Mouse (Mus musculus): Measurements from ENCODE around the gene Sft2d1. TPM values are rescaled to one million over a fixed set of nuclear protein-coding genes. Genes with fewer than 3 reads are reported as not detected.
A peak's percentile ranks its signal among the peaks of the same experiment; 100 is the strongest.

The Sft2d1 gene
- polyA plus RNA-seq, 1 experiment: not detected

DNA sequence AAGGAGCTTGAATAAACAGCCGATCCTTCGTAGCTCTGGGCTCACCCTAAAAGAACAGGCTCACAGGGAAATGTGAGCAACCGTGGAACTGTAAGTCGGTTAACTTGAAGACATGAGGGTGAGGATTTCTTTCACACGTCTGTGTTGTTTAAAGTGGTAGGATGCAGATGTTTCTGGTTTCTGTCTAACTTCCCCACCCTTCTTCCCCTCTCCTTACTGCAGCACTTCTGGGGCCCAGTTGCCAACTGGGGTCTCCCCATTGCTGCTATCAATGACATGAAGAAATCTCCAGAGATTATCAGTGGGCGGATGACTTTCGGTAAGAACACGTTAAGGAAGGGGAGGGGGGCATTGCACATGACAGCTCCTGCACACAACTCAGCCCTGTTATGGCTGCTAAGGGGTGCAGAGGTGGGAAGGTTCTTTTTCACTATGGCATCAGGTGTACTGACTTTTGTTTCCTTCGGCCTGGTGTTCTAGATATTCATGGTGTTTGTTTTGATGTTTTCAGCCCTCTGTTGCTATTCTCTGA, 14.5 kb upstream of the Sft2d1 start:
- WGBS: 71% methylated on average over 9 of the region's 9 CpGs
- no peak for TF ChIP-seq CTCF (IDR thresholded peaks at IDR 0.05; ENCODE audit: insufficient read depth, low read depth, low read length)
- no peak for TF ChIP-seq POLR2A (IDR thresholded peaks at IDR 0.05; ENCODE audit: insufficient read depth, low read depth, low read length)
- no peaks in the 10 kb centered on the region for H3K4me1 ChIP-seq (ENCODE audit: control insufficient read depth, insufficient read depth, low read length)
- no peak overlapping the region for H3K27ac ChIP-seq (ENCODE audit: insufficient read depth, low read depth, low read length)
- H3K4me3 ChIP-seq (ENCODE audit: insufficient read depth, low read depth, low read length): no peak overlapping the region

DNA sequence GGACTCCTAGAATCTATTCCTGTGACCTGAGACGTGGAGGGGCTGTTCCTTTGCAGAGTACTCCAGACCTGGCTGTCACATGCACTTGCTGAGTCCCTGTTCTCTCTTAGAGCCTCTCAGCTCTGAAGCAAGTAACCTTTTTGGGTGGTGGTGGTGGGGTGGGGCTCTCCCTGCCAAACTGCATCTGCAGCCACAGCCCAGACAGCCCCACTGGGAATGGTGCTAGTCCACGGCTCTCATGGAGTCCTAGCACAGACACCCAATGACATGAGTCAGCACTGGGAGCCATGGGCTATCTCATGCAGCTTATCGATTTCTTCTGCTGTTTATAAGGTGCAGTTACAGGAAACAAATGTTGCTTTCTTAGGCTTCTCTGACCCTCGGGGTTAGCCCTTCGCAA, 13.2 kb upstream of the Sft2d1 start:
- Histone ChIP-seq H3K4me3 (ENCODE audit: insufficient read depth, low read depth, low read length) (no peak overlapping the region), H3K4me1 (ENCODE audit: control insufficient read depth, insufficient read depth, low read length) (no peaks in the 10 kb centered on the region), H3K27ac (ENCODE audit: insufficient read depth, low read depth, low read length) (no peak overlapping the region)
- 87% methylated on average over 5 of the region's 5 CpGs for WGBS
- TF ChIP-seq POLR2A (IDR thresholded peaks at IDR 0.05; ENCODE audit: insufficient read depth, low read depth, low read length) (no peak), CTCF (IDR thresholded peaks at IDR 0.05; ENCODE audit: insufficient read depth, low read depth, low read length) (no peak)

- 94% methylated on average over 2 of the region's 2 CpGs for WGBS
- H3K4me1 ChIP-seq (ENCODE audit: control insufficient read depth, insufficient read depth, low read length): no peaks in the 10 kb centered on the region
- H3K27ac ChIP-seq (ENCODE audit: insufficient read depth, low read depth, low read length): no peak overlapping the region
- no peak overlapping the region for H3K4me3 ChIP-seq (ENCODE audit: insufficient read depth, low read depth, low read length)
- no peak for TF ChIP-seq CTCF (IDR thresholded peaks at IDR 0.05; ENCODE audit: insufficient read depth, low read depth, low read length)
- TF ChIP-seq POLR2A (IDR thresholded peaks at IDR 0.05; ENCODE audit: insufficient read depth, low read depth, low read length): no peak
These were observed 12.6 kb upstream of the Sft2d1 start for GRCm38 (mm10) chr17:8298281-8298680.

DNA sequence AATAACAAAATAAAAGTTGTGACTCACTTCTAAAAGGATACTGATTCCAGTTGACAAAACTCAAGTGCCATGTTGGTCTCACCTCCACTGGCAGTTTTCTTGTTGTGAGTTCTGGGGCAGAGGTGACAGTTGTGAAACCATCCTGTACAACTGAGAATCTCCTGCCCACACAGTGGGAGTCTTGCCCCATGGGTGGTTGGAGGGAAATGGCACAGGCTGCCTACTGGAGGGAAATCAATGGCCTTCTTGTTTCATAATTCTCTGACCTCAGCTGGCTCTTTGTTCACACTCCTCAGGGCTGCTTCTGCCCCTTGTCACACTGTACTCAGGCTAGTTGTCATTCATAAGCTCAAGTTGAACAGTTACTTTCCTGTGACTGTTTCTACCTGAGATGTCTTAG, 11.4 kb upstream of the Sft2d1 start:
- no peak for TF ChIP-seq CTCF (IDR thresholded peaks at IDR 0.05; ENCODE audit: insufficient read depth, low read depth, low read length)
- Histone ChIP-seq H3K27ac (ENCODE audit: insufficient read depth, low read depth, low read length) (no peak overlapping the region), H3K4me1 (ENCODE audit: control insufficient read depth, insufficient read depth, low read length) (no peaks in the 10 kb centered on the region)

DNA sequence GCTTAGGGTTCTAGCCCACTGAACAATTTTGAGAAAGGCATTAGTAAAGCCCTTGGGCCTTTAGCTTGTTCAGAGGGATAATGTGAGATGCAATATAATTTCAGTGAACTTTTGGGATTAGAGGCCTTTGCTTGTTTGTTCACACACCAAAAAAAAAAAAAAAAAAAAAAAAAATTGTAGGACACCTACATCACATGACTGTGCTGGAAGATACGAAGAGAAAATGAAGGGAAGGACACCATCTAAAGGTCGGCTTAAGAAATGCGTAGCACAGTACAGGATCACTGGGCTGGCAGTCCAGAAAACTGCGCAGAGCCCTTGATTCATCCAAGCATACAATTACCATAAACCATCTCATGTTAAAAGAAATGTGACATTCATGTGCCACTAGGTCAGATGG, 9.4 kb upstream of the Sft2d1 start:
- H3K27ac ChIP-seq (ENCODE audit: insufficient read depth, low read depth, low read length): no peak overlapping the region
- TF ChIP-seq POLR2A (IDR thresholded peaks at IDR 0.05; ENCODE audit: insufficient read depth, low read depth, low read length) (no peak), CTCF (IDR thresholded peaks at IDR 0.05; ENCODE audit: insufficient read depth, low read depth, low read length) (no peak)
- H3K4me3 ChIP-seq (ENCODE audit: insufficient read depth, low read depth, low read length): no peak overlapping the region
- WGBS: 83% methylated on average over 4 of the region's 4 CpGs
- H3K4me1 ChIP-seq (ENCODE audit: control insufficient read depth, insufficient read depth, low read length): 0 out of 2 replicates have a peak, but pooled peaks cover 5% of the 10 kb centered on the region

More for the DNA sequence above, 11.4 kb upstream of the Sft2d1 start:
- H3K4me3 ChIP-seq (ENCODE audit: insufficient read depth, low read depth, low read length): no peak overlapping the region

DNA sequence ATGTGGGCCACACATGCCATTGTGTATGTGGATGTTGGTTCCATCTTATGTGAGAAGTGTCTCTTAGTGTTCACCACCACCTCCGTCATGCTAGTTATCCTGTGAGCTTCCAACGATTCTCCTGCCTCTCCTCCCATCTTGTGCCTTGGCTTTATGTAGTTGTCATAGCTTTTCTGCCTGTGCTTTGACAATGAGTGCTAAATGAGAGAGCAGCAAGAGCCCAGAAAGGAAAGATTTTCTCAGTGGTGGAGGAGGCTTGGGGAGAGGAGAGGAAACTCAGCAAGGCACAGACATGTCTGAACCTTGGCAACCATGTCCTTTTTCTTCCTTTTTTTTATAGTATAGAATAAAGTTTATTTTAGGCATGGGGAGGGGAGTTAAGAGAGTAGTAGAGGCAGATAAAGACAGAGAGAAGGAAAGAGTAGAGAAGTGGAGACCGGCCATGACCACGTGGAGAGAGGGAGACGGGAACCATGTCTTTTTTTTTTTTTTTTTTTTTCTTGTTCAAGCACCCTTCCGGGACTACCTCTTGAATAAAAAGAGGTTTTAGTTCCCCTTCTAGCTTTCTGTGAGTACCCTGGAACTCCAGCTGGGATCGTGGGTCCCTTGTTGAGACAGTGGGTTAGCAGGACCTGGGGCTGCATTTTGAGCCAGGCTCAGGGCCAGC, 8.0 kb upstream of the Sft2d1 start:
- no peak overlapping the region for H3K4me3 ChIP-seq (ENCODE audit: insufficient read depth, low read depth, low read length)
- 68% methylated on average over 7 of the region's 7 CpGs for WGBS
- TF ChIP-seq POLR2A (IDR thresholded peaks at IDR 0.05; ENCODE audit: insufficient read depth, low read depth, low read length) (no peak), CTCF (IDR thresholded peaks at IDR 0.05; ENCODE audit: insufficient read depth, low read depth, low read length) (no peak)
- H3K4me1 ChIP-seq (ENCODE audit: control insufficient read depth, insufficient read depth, low read length): 0 out of 2 replicates have a peak, but pooled peaks cover 5% of the 10 kb centered on the region
- H3K27ac ChIP-seq (ENCODE audit: insufficient read depth, low read depth, low read length): no peak overlapping the region

DNA sequence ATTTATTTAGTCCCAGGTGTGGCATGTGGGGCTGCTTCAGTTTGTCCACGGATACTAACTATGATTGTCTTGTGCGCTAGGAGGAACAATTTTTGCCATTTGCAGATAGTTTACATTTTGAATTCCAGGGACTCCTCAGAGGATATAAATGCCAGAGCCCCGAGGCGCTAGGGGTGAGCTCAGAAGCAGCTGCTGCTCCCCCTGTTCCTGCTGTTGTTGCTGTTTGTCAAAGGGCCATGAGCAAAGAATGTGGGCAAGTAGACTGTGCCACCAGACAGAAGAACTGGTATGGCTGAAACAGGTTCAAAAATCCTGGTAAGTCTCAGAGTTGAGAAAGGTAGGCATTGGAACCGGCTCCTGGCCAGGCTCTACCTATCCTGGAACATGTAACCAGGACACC, 7.2 kb upstream of the Sft2d1 start:
- H3K27ac ChIP-seq (ENCODE audit: insufficient read depth, low read depth, low read length): no peak overlapping the region
- 78% methylated on average over 5 of the region's 5 CpGs for WGBS
- no peak overlapping the region for H3K4me3 ChIP-seq (ENCODE audit: insufficient read depth, low read depth, low read length)
- TF ChIP-seq POLR2A (IDR thresholded peaks at IDR 0.05; ENCODE audit: insufficient read depth, low read depth, low read length): no peak
- TF ChIP-seq CTCF (IDR thresholded peaks at IDR 0.05; ENCODE audit: insufficient read depth, low read depth, low read length): no peak
- H3K4me1 ChIP-seq (ENCODE audit: control insufficient read depth, insufficient read depth, low read length): peaks cover 7% of the 10 kb centered on the region; the same call in 1 of the 2 replicates

GRCm38 (mm10) chr17:8305801-8306200, 5.1 kb upstream of the Sft2d1 start:
- TF ChIP-seq POLR2A (IDR thresholded peaks at IDR 0.05; ENCODE audit: insufficient read depth, low read depth, low read length) (no peak), CTCF (IDR thresholded peaks at IDR 0.05; ENCODE audit: insufficient read depth, low read depth, low read length) (no peak)
- Histone ChIP-seq H3K4me3 (ENCODE audit: insufficient read depth, low read depth, low read length) (no peak overlapping the region), H3K27ac (ENCODE audit: insufficient read depth, low read depth, low read length) (no peak overlapping the region), H3K4me1 (ENCODE audit: control insufficient read depth, insufficient read depth, low read length) (peaks cover 7% of the 10 kb centered on the region; the same call in 1 of the 2 replicates)
- 43% methylated on average over 3 of the region's 3 CpGs for WGBS

DNA sequence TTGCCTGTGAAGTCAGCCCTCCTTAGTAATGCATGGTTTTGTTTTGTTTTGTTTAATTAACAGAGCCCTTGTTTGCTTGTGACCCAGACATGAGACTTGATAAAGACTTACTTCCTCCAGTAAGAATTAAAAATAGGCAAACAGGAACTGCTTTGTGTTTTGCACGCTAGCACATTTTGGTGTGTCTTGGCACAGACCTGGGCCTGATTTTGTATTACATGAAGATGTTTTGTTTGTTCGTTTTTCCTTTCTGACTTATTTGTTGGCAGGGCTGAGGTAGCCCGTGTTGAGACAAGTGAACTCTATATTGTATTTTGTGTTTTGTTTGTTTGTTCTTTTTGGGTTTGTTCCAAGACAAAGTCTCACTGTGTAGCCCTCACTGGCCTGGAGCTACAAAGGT, 849 bp downstream of the Sft2d1 start:
- 17% methylated on average over 3 of the region's 3 CpGs for WGBS

More for the DNA sequence above, 849 bp downstream of the Sft2d1 start:
- H3K4me3 ChIP-seq (ENCODE audit: insufficient read depth, low read depth, low read length): peak overlapping the region; percentile 99; the same call in 1 of the 2 replicates
- peaks cover 12% of the 10 kb centered on the region for H3K4me1 ChIP-seq (ENCODE audit: control insufficient read depth, insufficient read depth, low read length)
- no peak overlapping the region for H3K27ac ChIP-seq (ENCODE audit: insufficient read depth, low read depth, low read length)
- TF ChIP-seq POLR2A (IDR thresholded peaks at IDR 0.05; ENCODE audit: insufficient read depth, low read depth, low read length) (no peak), CTCF (IDR thresholded peaks at IDR 0.05; ENCODE audit: insufficient read depth, low read depth, low read length) (no peak)

Measured in olfactory bulb, adult 2 months (tissue).